Mouse (Mus musculus) liver, embryonic 16.5 days (tissue): ENCODE results near the gene Cry1. TPM values are rescaled to one million over a fixed set of nuclear protein-coding genes. Genes with fewer than 3 reads are reported as not detected.
A peak's percentile ranks its signal among the peaks of the same experiment; 100 is the strongest.

Source experiments
- ATAC-seq: fragments of 200-750 bp; cut with Nextera tagmentation; 2 replicates; pipeline ENCODE4 v1.8.0; 2017; ENCODE audit warnings: low read depth, mild to moderate bottlenecking, moderate number of reproducible peaks, moderate library complexity
- H3K27ac ChIP-seq: fragments of 300-500 bp; sonication (generic); 2 replicates; pipeline ENCODE4 v1.5.1; 2014; ENCODE audit warnings: mild to moderate bottlenecking, low read length
- H3K27me3 ChIP-seq: fragments of 300-500 bp; sonication (generic); 2 replicates; pipeline ENCODE4 v1.6.1; 2014; ENCODE audit warnings: low read depth, low read length, mixed read lengths; ENCODE audit not compliant: control insufficient read depth, insufficient read depth
- H3K36me3 ChIP-seq: fragments of 300-500 bp; sonication (generic); 2 replicates; pipeline ENCODE4 v1.6.1; 2014; ENCODE audit warnings: mild to moderate bottlenecking; ENCODE audit not compliant: control insufficient read depth, insufficient read depth
- H3K4me1 ChIP-seq: fragments of 300-500 bp; sonication (generic); 2 replicates; pipeline ENCODE4 v1.6.1; 2014; ENCODE audit warnings: low read depth, low read length, mixed read lengths; ENCODE audit not compliant: control insufficient read depth
- H3K4me2 ChIP-seq: fragments of 300-500 bp; sonication (generic); 2 replicates; pipeline ENCODE4 v1.6.1; 2014; ENCODE audit warnings: low read depth, low read length, mixed read lengths
- H3K4me3 ChIP-seq: fragments of 300-500 bp; sonication (generic); 2 replicates; pipeline ENCODE4 v1.5.1; 2014; ENCODE audit warnings: low read depth, mild to moderate bottlenecking, low read length
- H3K9ac ChIP-seq: fragments of 300-500 bp; sonication (generic); 2 replicates; pipeline ENCODE4 v1.6.1; 2014; ENCODE audit warnings: low read depth, low read length
- H3K9me3 ChIP-seq: fragments of 300-500 bp; sonication (generic); replicated peaks from 2 replicates; pipeline ENCODE4 v1.6.1; 2016; ENCODE audit warnings: low read length; ENCODE audit not compliant: control insufficient read depth
- WGBS: fragments of 180-500 bp; shearing (Covaris S2); extraction: QIAGEN DNeasy Blood & Tissue Kit; methylation state at CpG from one replicate; pipeline ENCODE4 v1.1.7; 2014; ENCODE audit not compliant: insufficient replicate concordance; 5-methylcytosine and 5-hydroxymethylcytosine counted together
- polyA plus RNA-seq: library from polyadenylated mRNA; unstranded; fragments of >200 nt; fragmentation: Nextera tagmentation; extraction: Ambion mirVana; gene quantifications from 2 replicates; pipeline ENCODE4 v1.2.1, GENCODE M21; 2015

Cry1 gene
- polyA plus RNA-seq, 1 experiment from 2014 or later = 5.7 TPM

- no peak overlapping the region for H3K4me3 ChIP-seq
- no peaks in the 10 kb centered on the region for H3K9me3 ChIP-seq
- H3K4me2 ChIP-seq = no peak overlapping the region
- H3K27me3 ChIP-seq = no peaks in the 10 kb centered on the region
- ATAC-seq = no peak
- no peak overlapping the region for H3K9ac ChIP-seq
- no peaks in the 10 kb centered on the region for H3K36me3 ChIP-seq
- no peak overlapping the region for H3K27ac ChIP-seq
- 66% methylated on average over 9 of the region's 9 CpGs for WGBS
- H3K4me1 ChIP-seq = no peaks in the 10 kb centered on the region
Measured at GRCm38 (mm10) chr10:85141465-85141864, 43.4 kb downstream of the Cry1 start.

- Histone ChIP-seq H3K36me3 (no peaks in the 10 kb centered on the region), H3K9me3 (no peaks in the 10 kb centered on the region), H3K27ac (no peak overlapping the region), H3K27me3 (no peaks in the 10 kb centered on the region), H3K4me2 (no peak overlapping the region), H3K4me1 (no peaks in the 10 kb centered on the region), H3K9ac (no peak overlapping the region), H3K4me3 (no peak overlapping the region)
- 70% methylated on average over 6 of the region's 6 CpGs for WGBS
- no peak for ATAC-seq
Measured at GRCm38 (mm10) chr10:85136573-85136972, 48.3 kb downstream of the Cry1 start.

- peak overlapping the region; percentile 70 for H3K4me2 ChIP-seq
- peak overlapping the region; percentile 68 for H3K4me3 ChIP-seq
- H3K27me3 ChIP-seq = no peaks in the 10 kb centered on the region
- ATAC-seq = 0 out of 2 replicates have a peak, but pooled peaks have one; percentile 10
- peak overlapping the region; percentile 46; the same call in 1 of the 2 replicates for H3K9ac ChIP-seq
- H3K27ac ChIP-seq = 0 out of 2 replicates have a peak overlapping the region, but pooled peaks have one; percentile 31
- WGBS = 8% methylated on average over 7 of the region's 7 CpGs
- no peaks in the 10 kb centered on the region for H3K36me3 ChIP-seq
- H3K9me3 ChIP-seq = no peaks in the 10 kb centered on the region
- H3K4me1 ChIP-seq = peaks cover 12% of the 10 kb centered on the region
Measured at GRCm38 (mm10) chr10:85128453-85128852, 56.4 kb downstream of the Cry1 start.

GRCm38 (mm10) chr10:85127395-85128287 lies 57.2 kb downstream of the Cry1 start, which contains the start of gene Mterf2:
Mterf2 (minus strand) TSS chr10:85128027.
- 0 out of 2 replicates have a peak within 1 kb of the TSS, but pooled peaks have one; percentile 31 for H3K27ac ChIP-seq
- WGBS = 8% methylated on average over 20 of the region's 20 CpGs
- ATAC-seq = peak; percentile 100

DNA sequence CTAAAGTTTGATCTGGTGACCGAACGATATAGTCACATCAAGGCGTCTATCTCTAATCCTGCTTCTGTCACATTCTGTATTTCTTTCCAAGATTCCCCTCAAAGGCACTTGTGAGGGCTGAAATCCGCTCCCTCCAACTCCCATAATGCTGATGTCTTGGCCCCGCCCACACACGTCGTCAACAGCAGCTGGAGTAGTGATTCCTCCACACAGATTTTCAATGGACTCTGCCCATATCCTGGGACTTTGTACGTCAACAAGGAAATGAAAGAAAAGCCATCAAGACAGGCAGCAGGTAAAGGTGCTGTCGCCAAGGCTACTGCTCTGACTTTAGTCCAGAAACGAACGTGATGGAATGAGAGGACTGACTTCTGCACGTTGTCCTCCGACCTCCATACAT lies 59.7 kb downstream of the Cry1 start:
- no peaks in the 10 kb centered on the region for H3K27me3 ChIP-seq
- 72% methylated on average over 13 of the region's 13 CpGs for WGBS
- peaks cover 12% of the 10 kb centered on the region for H3K4me1 ChIP-seq
- H3K27ac ChIP-seq = no peak overlapping the region
- no peak overlapping the region for H3K4me2 ChIP-seq
- H3K9me3 ChIP-seq = no peaks in the 10 kb centered on the region
- no peak for ATAC-seq
- no peaks in the 10 kb centered on the region for H3K36me3 ChIP-seq
- no peak overlapping the region for H3K9ac ChIP-seq
- H3K4me3 ChIP-seq = no peak overlapping the region

More at GRCm38 (mm10) chr10:85127395-85128287, 57.2 kb downstream of the Cry1 start, which contains the start of gene Mterf2:
- peak within 1 kb of the TSS; percentile 70 for H3K9ac ChIP-seq
- H3K36me3 ChIP-seq = no peaks in the 10 kb centered on the region
- no peaks in the 10 kb centered on the region for H3K27me3 ChIP-seq
- H3K4me2 ChIP-seq = peak within 1 kb of the TSS; percentile 70
- no peaks in the 10 kb centered on the region for H3K9me3 ChIP-seq
- peak within 1 kb of the TSS; percentile 68 for H3K4me3 ChIP-seq
- peaks cover 12% of the 10 kb centered on the region for H3K4me1 ChIP-seq

- peaks cover 7% of the 10 kb centered on the region for H3K36me3 ChIP-seq
- no peak overlapping the region for H3K9ac ChIP-seq
- 80% methylated on average over 4 of the region's 4 CpGs for WGBS
- ATAC-seq = no peak; the same call in 1 of the 2 replicates
- H3K4me3 ChIP-seq = no peak overlapping the region
- H3K4me2 ChIP-seq = no peak overlapping the region
- no peaks in the 10 kb centered on the region for H3K27me3 ChIP-seq
- no peaks in the 10 kb centered on the region for H3K4me1 ChIP-seq
- H3K9me3 ChIP-seq = no peaks in the 10 kb centered on the region
- no peak overlapping the region for H3K27ac ChIP-seq
Measured at GRCm38 (mm10) chr10:85114409-85114808, 70.5 kb downstream of the Cry1 start.

GRCm38 (mm10) chr10:85103085-85103885 lies 81.6 kb downstream of the Cry1 start:
- Histone ChIP-seq H3K27me3 (no peaks in the 10 kb centered on the region), H3K4me1 (peaks cover 15% of the 10 kb centered on the region), H3K4me2 (peak overlapping the region; percentile 97), H3K9me3 (no peaks in the 10 kb centered on the region), H3K36me3 (no peaks in the 10 kb centered on the region), H3K27ac (peak overlapping the region; percentile 87), H3K4me3 (peak overlapping the region; percentile 96), H3K9ac (peak overlapping the region; percentile 94)
- 1% methylated on average over 34 of the region's 34 CpGs for WGBS
- peak; percentile 3 for ATAC-seq

GRCm38 (mm10) chr10:85102247-85103084 lies 82.4 kb downstream of the Cry1 start, which contains the start of the genes Fhl4 and Tmem263:
Fhl4 (minus strand) TSS chr10:85102495.
Tmem263 (plus strand) TSS chr10:85102627.
- Histone ChIP-seq H3K4me1 (peaks cover 15% of the 10 kb centered on the region), H3K4me2 (peak within 1 kb of the TSS; percentile 97), H3K4me3 (peak within 1 kb of the TSS; percentile 96), H3K9me3 (no peaks in the 10 kb centered on the region), H3K9ac (peak within 1 kb of the TSS; percentile 94), H3K27ac (peak within 1 kb of the TSS; percentile 87), H3K27me3 (no peaks in the 10 kb centered on the region), H3K36me3 (no peaks in the 10 kb centered on the region)
- WGBS = under 1% methylated on average over 72 of the region's 96 CpGs
- peak; percentile 94 for ATAC-seq
